Mouse (Mus musculus): Measurements from ENCODE around the gene Smc6. TPM values are rescaled to one million over a fixed set of nuclear protein-coding genes. Genes with fewer than 3 reads are reported as not detected.

The Smc6 gene
- total and polyA plus RNA-seq, 2 experiments from 2014 or later = 36.0 to 103 TPM

DNA sequence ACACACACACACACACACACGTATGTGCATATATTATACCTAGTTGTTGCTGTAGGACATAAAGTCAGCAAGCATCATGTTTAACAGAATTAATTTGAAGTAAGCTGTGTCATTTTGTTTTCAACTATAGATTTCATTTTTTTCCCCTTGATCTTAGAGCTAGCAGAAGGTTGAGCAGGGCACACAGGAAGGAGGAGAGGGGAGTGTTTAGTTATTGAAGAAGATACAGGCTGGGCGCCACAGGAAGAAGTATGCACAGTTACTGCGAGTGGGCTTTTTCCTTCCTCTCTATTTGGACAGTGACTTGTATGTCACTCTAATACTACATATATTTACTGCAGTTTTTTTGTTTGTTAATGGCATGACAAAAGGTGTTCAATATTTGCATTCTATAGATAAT lies 14.2 kb downstream of the Smc6 start:
- TF ChIP-seq CTCF (IDR thresholded peaks at IDR 0.05; ENCODE audit: low read depth) = no peak

GRCm38 (mm10) chr12:11281584-11281983 lies 15.9 kb downstream of the Smc6 start:
- H3K4me1 ChIP-seq (ENCODE audit: insufficient read depth) = no peaks in the 10 kb centered on the region
- no peak for ATAC-seq
- no peak for DNase-seq
- H3K4me2 ChIP-seq (ENCODE audit: low read depth) = no peak overlapping the region
- no peak overlapping the region for H3K9ac ChIP-seq
- no peaks in the 10 kb centered on the region for H3K27me3 ChIP-seq (ENCODE audit: insufficient read depth, low read length)
- no peak for TF ChIP-seq CTCF (IDR thresholded peaks at IDR 0.05; ENCODE audit: low read depth)
- no peak overlapping the region for H3K27ac ChIP-seq (ENCODE audit: low read depth, low read length)
- H3K4me3 ChIP-seq (ENCODE audit: low read depth, low read length) = no peak overlapping the region
- WGBS = 91% methylated on average over 2 of the region's 2 CpGs
- H3K9me3 ChIP-seq (ENCODE audit: low read length) = no peaks in the 10 kb centered on the region
- H3K36me3 ChIP-seq (ENCODE audit: insufficient read depth) = peaks cover 35% of the 10 kb centered on the region

More for the DNA sequence above, 14.2 kb downstream of the Smc6 start:
- Histone ChIP-seq H3K27me3 (ENCODE audit: insufficient read depth, low read length) (no peaks in the 10 kb centered on the region), H3K4me1 (ENCODE audit: insufficient read depth) (no peaks in the 10 kb centered on the region), H3K27ac (ENCODE audit: low read depth, low read length) (no peak overlapping the region), H3K9ac (no peak overlapping the region), H3K9me3 (ENCODE audit: low read length) (no peaks in the 10 kb centered on the region), H3K4me3 (ENCODE audit: low read depth, low read length) (no peak overlapping the region), H3K4me2 (ENCODE audit: low read depth) (no peak overlapping the region), H3K36me3 (ENCODE audit: insufficient read depth) (peaks cover 31% of the 10 kb centered on the region)
- ATAC-seq (no peak), DNase-seq (no peak)
- WGBS = 93% methylated on average over 3 of the region's 3 CpGs

GRCm38 (mm10) chr12:11286382-11286781 lies 20.7 kb downstream of the Smc6 start:
- Histone ChIP-seq H3K36me3 (ENCODE audit: insufficient read depth) (peaks cover 43% of the 10 kb centered on the region), H3K4me2 (ENCODE audit: low read depth) (no peak overlapping the region), H3K9me3 (ENCODE audit: low read length) (no peaks in the 10 kb centered on the region), H3K4me1 (ENCODE audit: insufficient read depth) (no peaks in the 10 kb centered on the region), H3K9ac (no peak overlapping the region), H3K27me3 (ENCODE audit: insufficient read depth, low read length) (no peaks in the 10 kb centered on the region), H3K4me3 (ENCODE audit: low read depth, low read length) (no peak overlapping the region), H3K27ac (ENCODE audit: low read depth, low read length) (no peak overlapping the region)
- ATAC-seq (no peak), DNase-seq (no peak)
- TF ChIP-seq CTCF (IDR thresholded peaks at IDR 0.05; ENCODE audit: low read depth) = no peak
- 95% methylated on average over 2 of the region's 2 CpGs for WGBS

DNA sequence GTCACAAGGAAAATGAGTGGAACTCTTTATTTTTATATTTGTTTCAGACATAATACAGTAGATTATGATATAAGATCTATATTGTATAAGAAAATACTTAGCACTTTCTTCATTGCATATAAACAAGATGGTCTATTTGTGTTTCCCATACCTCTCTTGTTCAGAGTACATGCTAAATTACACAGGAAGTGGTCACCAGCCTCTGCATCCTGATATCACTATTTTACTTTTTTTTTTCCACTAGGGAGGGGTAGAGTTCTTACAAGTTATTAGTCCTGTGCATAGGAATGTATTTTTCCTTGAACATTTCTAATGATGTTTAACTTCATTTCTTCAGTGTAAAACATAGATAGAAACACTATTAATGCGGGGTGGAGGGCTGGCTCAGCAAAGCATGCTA lies 35.2 kb downstream of the Smc6 start:
- no peak overlapping the region for H3K4me3 ChIP-seq (ENCODE audit: low read depth, low read length)
- no peaks in the 10 kb centered on the region for H3K9me3 ChIP-seq (ENCODE audit: low read length)
- no peak for TF ChIP-seq CTCF (IDR thresholded peaks at IDR 0.05; ENCODE audit: low read depth)
- peaks cover 49% of the 10 kb centered on the region for H3K36me3 ChIP-seq (ENCODE audit: insufficient read depth)
- H3K27me3 ChIP-seq (ENCODE audit: insufficient read depth, low read length) = no peaks in the 10 kb centered on the region
- DNase-seq = no peak
- H3K4me2 ChIP-seq (ENCODE audit: low read depth) = no peak overlapping the region
- ATAC-seq = no peak
- whole genome bisulfite sequencing = 96% methylated on average over 1 of the region's 1 CpGs
- no peak overlapping the region for H3K27ac ChIP-seq (ENCODE audit: low read depth, low read length)
- H3K9ac ChIP-seq = no peak overlapping the region
- H3K4me1 ChIP-seq (ENCODE audit: insufficient read depth) = no peaks in the 10 kb centered on the region

DNA sequence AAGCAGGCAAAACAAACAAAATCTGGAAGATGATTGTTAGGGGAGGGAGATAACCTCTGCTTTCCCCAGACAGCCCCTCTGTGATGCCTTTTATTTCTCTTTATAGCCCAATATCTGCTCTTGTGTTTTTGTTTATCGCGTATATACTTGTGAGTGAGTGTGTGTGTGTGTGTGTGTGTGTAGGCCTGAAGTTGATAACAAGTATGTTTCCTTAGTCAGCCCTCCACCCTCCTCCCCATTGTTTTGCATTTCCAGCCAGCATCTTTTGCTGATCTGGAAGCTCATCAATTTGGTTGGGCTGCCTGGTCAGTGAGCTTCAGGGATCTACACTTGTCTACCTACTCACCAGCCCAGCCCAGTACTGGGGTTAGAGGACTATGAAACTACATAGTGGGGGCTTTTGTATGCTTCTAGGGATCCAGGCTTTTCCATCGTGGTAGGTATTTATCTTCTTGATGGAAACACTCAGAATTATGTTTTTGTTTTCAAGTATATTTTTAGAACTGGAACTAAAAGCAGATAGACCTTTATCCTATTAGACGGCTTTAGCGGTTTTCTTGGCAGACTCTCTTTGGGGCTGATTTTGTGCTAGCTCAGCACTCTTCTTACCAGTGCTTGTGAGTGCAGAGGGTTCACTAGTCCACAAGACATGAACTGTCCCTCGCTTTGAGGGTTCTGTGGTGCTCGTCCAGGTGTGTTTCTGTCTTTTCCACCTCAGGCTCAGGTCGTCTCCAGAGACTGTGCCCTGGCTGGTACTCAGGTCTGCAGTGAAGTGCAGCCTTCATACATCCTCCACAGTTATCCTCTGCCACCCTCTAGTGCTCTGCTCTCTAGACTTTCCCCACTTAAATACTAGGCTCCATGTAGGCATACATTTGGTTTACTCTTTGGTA lies 41.3 kb downstream of the Smc6 start:
- H3K9ac ChIP-seq = no peak overlapping the region
- no peak overlapping the region for H3K4me3 ChIP-seq (ENCODE audit: low read depth, low read length)
- ATAC-seq (no peak), DNase-seq (no peak)
- no peaks in the 10 kb centered on the region for H3K9me3 ChIP-seq (ENCODE audit: low read length)
- no peaks in the 10 kb centered on the region for H3K4me1 ChIP-seq (ENCODE audit: insufficient read depth)
- no peak overlapping the region for H3K4me2 ChIP-seq (ENCODE audit: low read depth)
- no peak for TF ChIP-seq CTCF (IDR thresholded peaks at IDR 0.05; ENCODE audit: low read depth)
- WGBS = 90% methylated on average over 8 of the region's 8 CpGs
- H3K27ac ChIP-seq (ENCODE audit: low read depth, low read length) = no peak overlapping the region
- H3K36me3 ChIP-seq (ENCODE audit: insufficient read depth) = peaks cover 42% of the 10 kb centered on the region
- no peaks in the 10 kb centered on the region for H3K27me3 ChIP-seq (ENCODE audit: insufficient read depth, low read length)

- TF ChIP-seq CTCF (IDR thresholded peaks at IDR 0.05; ENCODE audit: low read depth) = no peak
- WGBS = 96% methylated on average over 2 of the region's 2 CpGs
Measured at GRCm38 (mm10) chr12:11311106-11311505, 45.4 kb downstream of the Smc6 start.

GRCm38 (mm10) chr12:11313840-11314239 lies 48.2 kb downstream of the Smc6 start:
- H3K27ac ChIP-seq (ENCODE audit: low read depth, low read length) = no peak overlapping the region
- DNase-seq (no peak), ATAC-seq (no peak)
- no peaks in the 10 kb centered on the region for H3K4me1 ChIP-seq (ENCODE audit: insufficient read depth)
- H3K9ac ChIP-seq = no peak overlapping the region
- WGBS = 49% methylated on average over 1 of the region's 1 CpGs
- H3K4me2 ChIP-seq (ENCODE audit: low read depth) = no peak overlapping the region
- peaks cover 31% of the 10 kb centered on the region for H3K36me3 ChIP-seq (ENCODE audit: insufficient read depth)
- no peaks in the 10 kb centered on the region for H3K27me3 ChIP-seq (ENCODE audit: insufficient read depth, low read length)
- peak; percentile 34 for TF ChIP-seq CTCF (IDR thresholded peaks at IDR 0.05; ENCODE audit: low read depth)
- H3K9me3 ChIP-seq (ENCODE audit: low read length) = no peaks in the 10 kb centered on the region
- no peak overlapping the region for H3K4me3 ChIP-seq (ENCODE audit: low read depth, low read length)

More at GRCm38 (mm10) chr12:11311106-11311505, 45.4 kb downstream of the Smc6 start:
- Histone ChIP-seq H3K9ac (no peak overlapping the region), H3K4me1 (ENCODE audit: insufficient read depth) (no peaks in the 10 kb centered on the region), H3K36me3 (ENCODE audit: insufficient read depth) (peaks cover 34% of the 10 kb centered on the region), H3K27me3 (ENCODE audit: insufficient read depth, low read length) (no peaks in the 10 kb centered on the region), H3K27ac (ENCODE audit: low read depth, low read length) (no peak overlapping the region), H3K9me3 (ENCODE audit: low read length) (no peaks in the 10 kb centered on the region), H3K4me2 (ENCODE audit: low read depth) (no peak overlapping the region), H3K4me3 (ENCODE audit: low read depth, low read length) (no peak overlapping the region)
- DNase-seq (no peak), ATAC-seq (no peak)
